Mouse (Mus musculus): ENCODE measurements around the gene Tmem237.
A peak's percentile ranks its signal among the peaks of the same experiment; 100 is the strongest.

The Tmem237 gene

DNA sequence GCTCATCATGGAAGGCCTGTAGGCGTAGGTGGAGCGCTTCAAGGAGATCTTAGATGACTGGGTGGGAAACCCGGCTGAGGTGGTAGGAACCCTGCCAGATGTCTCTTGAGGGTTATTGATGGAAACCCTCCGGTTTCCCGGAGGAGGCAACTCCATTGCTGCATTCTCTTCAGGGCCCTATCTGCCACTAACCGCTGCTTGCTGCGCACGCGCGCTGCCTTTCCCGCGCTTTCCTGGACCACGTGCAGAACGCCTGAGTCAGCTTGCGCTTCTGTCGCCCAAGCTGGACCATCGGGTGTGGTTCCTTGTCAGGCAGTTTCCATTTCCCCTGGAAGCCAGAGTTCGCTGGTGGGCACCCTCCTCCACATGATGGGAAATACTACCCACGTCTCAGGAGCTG lies 25.5 kb downstream of the Tmem237 start, which contains the start of gene C2cd6:
Gene C2cd6, minus strand, starts transcription at position 196 of the 400 bp plus-strand sequence.
- no peak for DNase-seq

GRCm38 (mm10) chr1:59070867-59071266 lies 49.3 kb downstream of the Tmem237 start:
- DNase-seq: peak; percentile 30

- DNase-seq: peak; percentile 57
These were observed 52.2 kb downstream of the Tmem237 start for GRCm38 (mm10) chr1:59067976-59068375.

GRCm38 (mm10) chr1:59063697-59064096 lies 56.5 kb downstream of the Tmem237 start:
- no peak for DNase-seq

DNA sequence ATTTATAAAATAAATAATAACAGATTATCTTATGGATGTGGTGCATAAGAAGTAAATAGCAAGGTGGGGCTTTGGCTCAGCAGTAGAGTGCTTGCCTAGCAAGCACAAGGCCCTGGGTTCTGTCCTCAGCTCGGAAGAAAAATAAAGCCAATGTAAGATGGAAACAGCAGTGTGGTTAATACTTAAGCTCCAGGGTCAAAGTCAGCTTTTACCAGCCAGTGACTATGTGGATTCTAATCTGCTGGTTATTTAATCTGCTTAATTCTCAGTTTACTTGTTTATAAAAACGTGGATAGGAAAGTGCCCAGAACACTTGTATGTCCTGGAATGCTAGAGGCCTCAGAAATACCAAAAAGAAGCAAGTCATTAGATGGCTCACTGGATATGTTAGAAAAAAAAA lies 63.3 kb downstream of the Tmem237 start:
- DNase-seq: peak; percentile 38

- no peak for DNase-seq
These were observed 68.9 kb downstream of the Tmem237 start for GRCm38 (mm10) chr1:59051306-59051705.

Data from kidney, postnatal 14 days (tissue).